Mouse (Mus musculus): ENCODE data around the gene Myom1. TPM values are rescaled to one million over a fixed set of nuclear protein-coding genes. Genes with fewer than 3 reads are reported as not detected.

Gene Myom1
- total RNA-seq, 2 experiments from 2014 or later, result 1,013 to 1,104 TPM

DNA sequence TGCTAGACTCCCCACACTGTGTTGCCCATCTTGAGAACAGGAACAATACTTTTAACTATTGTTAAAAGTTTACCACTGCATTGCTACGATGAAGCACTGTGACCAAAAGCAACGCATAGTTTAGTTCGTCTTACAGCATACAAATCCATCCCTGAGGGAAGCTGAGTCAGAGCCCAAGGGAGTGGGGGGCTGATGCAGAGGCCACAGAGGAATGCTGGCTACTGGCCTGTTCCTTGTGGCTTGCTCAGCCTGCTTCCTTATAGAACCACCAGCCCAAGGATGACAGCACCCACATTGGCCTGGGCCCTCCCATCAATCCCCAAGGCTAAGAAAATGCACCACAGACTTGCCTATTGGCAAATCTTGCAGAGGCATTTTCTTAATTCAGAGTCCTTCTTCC, 56.8 kb downstream of the Myom1 start:
- DNase-seq, result no peak

DNA sequence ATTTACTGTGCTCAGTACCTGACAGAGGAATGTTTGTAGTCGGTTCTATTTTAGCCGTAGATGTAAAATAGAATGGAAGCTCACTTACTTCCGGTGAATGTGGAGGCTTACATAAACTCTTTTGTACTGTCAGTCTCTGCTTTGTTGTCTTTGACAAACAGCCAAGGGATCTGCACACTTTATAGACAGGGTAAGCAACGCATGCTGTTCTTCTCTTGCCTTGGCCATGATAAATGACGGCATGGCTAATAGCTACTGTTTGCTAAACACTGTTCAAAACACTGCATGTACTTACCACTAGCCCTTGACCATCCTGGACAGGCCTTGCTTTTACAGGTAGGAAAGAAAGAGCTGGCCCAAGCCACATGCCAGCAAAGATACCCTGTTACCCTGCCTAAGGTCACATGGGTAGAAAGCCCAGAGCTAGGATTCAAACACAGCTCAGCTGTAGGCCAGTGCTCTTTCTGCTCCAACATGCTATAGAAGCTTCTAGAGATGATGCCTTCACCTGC, 59.7 kb downstream of the Myom1 start:
- DNase-seq, result no peak

DNA sequence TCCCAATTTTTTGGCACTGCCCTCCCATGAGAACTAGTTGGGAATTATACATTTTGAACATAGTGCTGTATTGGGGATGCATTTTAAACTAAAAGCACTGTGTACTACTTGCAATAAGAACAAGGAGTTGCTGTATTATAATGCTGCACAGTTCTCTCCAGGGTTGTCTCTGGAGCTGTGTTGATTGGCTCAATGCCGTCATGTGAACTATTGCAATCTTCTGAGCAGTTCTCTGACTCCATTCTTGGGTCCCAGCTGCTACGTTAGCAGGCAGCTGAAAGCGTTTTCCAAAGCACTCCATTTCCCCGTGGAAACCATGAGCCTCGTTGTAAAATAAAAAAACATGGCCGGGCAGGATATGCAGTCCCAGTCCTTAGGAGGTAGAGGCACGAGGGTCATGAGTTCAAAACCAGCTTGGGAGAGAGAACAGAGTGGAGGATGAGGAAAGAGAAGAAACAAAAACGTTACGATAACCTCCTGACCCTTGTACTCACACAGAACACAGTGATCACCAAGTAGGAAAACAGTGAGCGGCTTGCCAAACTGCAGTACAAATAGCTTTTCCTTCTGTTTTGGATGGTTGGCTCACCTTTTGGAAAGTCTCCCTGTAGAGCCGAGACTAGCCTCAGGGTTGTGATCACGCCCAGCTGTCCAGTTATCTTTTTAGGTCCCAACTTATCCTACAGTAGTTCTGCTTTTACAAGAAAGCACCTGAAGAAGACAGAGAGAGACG, 60.6 kb downstream of the Myom1 start:
- DNase-seq, result no peak

DNA sequence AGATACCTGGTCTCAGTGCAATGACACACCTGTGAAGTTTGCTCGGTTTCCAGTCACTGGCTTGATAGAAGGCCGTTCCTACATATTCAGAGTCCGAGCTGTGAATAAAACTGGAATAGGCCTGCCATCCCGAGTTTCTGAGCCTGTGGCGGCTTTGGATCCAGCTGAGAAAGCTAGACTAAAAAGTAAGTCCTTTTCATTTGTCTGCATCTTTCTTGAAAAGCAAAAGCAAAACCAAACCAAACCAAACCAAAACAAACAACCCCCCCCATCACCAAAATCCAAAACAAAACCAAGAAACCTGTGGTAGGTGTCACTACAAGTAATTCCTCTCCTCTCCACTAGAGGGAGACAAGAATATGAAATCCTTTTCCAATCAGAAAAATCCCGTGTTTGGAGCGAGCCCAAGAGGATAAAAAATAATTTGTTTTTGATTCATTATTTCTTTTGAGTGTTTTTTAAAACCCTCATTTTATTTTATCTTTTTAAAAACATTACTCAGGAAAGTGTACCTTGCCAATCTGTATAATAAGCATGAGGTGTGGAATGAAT, 62.1 kb downstream of the Myom1 start:
- DNase-seq, result no peak

DNA sequence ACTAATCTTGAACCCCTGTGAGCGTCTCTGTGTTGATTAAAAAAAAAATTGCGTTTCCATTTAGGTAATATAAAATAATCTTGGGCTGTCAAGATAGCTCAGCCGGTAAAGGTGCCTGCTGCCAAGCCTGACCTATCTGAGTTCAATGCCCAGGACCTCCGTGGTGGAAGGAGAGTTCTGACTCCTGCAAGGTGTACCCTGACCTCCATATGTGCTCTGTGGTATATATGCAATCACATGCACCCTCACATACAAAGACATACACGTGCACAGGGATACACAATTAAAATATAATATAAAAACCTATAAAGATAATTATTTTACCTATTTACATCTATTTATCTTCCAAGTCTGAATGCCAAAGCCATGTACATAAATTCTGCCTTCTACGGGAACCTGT, 62.7 kb downstream of the Myom1 start:
- DNase-seq, result no peak

DNA sequence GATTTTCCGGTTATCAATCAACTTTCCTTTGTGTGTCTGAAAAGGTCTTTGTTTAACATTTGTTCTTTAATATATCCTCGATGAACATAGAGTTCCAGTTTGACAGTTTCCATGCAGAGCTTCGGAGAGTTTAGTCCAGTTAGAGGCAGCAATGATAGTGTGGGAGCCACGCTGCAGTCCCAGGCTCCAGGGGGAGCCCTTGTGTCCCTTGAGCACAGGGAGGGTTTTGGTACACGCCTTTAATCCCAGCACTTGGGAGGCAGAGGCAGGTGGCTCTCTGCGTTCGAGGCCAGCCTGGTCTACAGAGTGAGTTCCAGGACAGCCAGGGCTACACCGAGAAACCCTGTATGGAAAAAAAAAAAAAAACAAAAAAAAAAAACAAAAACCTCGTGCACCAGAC, 66.7 kb downstream of the Myom1 start:
- no peak for DNase-seq

DNA sequence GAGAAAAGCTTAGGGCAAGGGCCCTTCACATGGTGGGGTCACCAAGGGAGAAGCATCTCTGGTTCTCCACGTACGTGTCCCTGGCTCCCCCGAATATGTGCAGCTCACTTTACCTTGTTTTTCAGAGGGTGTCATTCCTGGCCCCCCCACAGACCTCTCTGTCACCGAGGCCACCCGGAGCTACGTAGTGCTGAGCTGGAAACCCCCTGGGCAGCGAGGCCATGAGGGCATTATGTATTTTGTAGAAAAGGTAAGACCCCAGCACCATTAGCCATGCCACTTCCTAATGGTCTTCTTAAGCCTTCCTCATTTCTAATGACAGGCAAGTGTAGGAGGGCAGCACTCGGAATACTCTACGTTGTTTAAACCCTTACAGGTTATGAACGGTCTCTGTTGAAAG, 69.5 kb downstream of the Myom1 start:
- DNase-seq, result no peak

DNA sequence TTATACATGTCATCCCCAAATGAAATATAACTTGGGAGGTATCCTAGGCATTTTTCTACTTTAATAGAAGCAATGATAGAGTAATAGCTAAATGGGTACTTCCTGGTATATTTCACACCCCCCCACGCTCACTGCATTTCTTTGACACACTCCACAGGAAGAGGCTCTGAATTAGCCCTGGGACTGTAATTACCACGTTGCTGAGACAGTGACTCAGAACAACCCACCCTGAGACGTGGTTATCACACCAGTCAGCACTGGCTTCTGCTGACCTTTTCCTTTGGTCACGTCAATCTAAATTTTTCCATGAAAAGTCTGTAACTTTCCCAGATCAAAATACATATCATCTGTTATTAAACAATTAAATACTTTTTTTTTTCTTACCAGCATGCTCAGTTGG, 72.0 kb downstream of the Myom1 start:
- no peak for DNase-seq

DNA sequence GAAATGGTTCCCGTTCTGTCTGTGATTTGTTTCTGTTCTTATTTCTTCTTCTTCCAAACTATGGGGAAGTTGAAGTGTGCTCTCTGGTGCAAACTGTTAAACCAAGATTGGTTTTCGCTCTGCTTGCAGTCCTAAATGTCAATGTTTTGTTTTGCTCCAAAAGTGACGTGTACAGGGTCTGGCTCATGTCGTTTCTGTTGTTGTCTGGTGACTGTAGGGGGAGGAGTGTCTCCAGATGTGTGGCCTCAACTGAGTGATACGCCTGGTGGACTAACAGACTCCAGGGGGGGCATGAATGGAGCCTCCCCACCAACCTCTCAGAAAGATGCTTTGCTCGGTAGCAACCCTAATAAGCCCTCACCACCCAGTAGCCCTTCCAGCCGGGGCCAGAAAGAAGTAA, 79.6 kb downstream of the Myom1 start:
- DNase-seq, result no peak

DNA sequence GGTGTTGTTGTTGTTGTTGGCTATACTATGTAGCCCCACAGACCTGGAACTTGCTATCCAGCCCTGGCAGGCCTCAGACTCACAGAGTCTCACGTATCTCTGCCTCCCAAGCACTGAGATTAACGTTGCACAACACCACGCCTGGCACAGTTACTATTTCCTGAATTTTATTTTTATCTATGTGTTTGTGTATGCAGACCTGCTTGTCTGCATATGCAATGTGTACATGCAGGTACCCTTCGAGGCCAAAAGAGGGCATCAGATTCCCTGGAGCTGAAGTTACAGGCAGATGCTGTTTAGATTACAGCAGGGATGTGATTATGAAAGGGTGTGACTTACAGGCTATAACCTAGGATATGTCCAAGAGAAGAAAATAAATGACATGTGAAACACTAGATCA, 84.5 kb downstream of the Myom1 start:
- DNase-seq, result no peak

DNA sequence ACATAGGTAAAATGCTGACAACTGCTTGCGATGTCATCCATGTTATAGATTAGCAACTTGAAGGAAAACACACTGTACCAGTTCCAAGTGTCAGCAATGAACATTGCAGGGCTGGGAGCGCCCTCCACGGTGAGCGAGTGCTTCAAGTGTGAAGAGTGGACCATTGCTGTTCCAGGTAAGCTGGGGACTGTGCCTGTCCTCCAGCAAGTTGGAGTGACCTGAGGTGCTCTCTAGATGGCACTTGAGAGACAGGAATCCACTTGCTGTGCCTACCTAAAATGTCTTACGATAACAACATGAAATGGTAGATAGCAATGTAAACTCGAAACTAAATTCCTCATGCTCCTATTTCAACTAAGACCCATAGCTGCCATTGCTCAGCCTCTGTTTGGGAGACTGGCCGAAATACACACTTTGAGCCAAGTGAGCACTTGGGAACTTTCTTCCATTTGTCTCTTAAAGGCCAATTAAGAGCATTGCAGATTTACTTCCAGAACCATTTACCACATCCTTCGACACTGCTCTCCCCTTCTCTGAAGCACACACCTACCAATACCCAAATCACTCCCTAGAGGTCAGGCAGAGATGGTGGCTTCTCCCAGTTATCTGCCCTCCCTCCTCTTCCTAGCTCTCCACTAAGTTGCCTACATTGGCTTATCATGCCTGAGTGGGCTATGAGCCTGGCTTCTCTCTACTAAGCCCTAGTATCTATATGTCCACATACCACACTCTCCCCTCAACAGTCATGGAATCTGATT, 85.1 kb downstream of the Myom1 start:
- DNase-seq, result no peak

DNA sequence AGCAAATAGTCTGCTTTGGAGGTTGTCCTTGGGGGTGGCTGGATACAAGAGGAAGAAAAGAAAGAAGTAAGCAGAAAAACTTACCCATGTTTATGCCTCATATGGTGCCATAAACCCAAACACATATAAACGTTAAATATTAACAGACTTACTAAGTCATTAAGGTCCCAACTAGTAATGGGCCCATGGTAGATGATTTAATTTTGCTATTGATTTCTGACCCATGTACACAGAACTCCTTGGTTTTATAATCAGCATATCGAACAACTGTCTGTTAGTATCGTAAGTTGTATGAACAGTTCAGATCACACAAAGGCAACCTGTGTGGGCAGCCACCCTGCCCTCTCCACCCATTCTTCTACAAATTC, 85.7 kb downstream of the Myom1 start:
- no peak for DNase-seq

DNA sequence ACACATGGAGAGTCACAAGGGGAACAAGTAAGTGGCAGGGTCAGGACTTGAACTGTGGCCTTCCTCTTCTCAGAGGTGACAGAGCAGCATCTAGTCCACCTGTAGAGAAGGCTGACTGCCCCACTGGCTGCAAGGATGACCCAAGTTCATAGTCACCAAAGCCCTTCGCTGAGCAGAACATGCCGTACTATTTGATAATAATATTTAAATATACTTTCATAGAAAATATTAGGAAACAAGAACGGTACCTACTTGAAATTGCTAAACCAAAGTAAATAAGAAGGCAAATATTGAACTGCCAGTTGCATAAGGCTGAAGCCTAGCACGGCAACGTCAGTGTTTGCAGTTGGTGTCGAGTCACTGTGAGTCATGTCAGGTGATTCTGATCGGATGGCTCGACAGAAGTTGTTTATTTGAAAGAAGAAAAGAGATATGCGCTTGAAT, 86.6 kb downstream of the Myom1 start:
- no peak for DNase-seq

DNA sequence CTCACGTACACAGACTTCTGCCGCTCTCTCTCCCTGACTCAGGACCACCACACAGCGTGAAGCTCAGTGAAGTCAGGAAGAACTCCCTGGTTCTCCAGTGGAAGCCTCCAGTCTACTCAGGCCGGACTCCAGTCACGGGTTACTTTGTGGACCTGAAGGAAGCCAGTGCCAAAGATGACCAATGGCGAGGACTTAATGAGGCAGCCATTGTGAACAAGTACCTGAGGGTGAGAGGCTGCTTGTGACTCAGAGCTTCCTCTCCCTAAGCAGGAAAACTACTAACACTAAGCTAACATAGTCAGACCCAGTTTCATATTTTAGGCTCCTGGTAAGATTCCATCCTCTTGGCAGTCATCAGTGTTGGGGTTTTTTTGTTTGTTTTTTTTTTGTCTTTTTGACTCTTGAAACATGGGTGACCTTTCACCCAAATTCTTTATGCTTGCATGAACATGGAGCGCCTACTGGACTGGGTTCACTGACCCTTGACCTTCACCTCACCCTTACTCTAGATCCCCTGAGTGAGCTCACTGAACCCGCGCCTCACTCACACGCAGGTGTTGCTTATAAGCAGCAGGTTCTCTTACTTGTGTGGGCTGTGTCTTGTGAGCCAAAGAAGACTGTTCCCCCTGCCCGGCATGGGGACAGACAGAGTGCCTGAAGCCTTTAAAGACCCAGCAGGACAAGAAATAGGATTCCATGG, 87.5 kb downstream of the Myom1 start:
- no peak for DNase-seq

DNA sequence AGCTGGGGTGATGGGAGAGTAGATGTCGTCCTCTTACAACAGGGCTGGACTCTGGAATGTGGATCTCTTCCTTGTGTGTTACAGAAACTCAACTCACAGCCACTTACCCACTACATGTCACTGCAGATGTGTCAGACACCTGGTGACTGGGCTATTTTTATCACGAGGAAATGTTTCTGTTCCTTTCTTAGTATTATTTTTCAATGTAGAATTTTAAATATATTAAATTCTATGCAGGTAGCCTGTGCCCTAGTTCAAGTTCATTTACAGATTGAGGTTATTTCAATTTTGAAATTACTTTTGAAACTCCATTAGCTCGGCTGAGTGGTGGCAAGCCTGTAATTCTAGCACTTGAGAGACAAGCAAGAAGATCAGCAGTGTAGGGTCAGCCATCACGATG, 88.6 kb downstream of the Myom1 start:
- no peak for DNase-seq

DNA sequence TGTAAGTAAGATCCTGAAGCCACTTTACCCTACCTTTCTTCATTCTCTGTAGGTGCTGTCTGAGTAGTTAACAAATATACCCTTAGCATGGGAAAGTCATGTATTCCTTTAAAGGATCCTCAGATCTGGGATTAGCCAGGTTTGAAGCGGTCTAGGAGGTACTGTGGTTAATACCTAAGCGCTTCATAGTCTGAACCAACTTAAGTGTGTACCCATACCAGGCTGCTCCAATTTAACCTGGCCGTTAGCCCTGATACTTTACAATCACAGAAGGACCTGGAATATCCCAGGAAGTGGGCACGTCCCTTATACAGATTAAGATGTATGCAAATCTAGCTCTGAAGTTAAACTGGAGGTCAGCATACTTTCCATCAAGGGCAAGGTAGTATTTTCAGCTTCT, 89.9 kb downstream of the Myom1 start:
- no peak for DNase-seq

DNA sequence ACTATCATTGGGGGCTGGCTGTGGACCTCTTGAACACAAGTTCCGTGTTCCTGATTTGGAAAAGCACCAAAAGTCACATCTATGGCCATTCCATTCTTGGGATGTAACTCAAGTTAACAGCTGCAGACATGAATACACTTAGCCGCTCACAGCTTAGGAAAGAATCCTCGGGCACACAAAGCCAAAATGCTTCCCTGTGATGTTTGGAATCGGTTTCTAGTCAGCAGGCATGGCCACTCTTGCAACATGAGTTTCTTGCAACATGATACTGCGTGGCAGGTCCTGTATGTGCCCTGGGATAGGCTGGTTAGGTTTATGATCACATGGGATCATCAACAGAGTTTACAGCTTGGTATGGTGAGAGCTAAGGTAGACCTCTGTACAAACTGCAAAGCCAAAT, 91.4 kb downstream of the Myom1 start:
- DNase-seq, result no peak

DNA sequence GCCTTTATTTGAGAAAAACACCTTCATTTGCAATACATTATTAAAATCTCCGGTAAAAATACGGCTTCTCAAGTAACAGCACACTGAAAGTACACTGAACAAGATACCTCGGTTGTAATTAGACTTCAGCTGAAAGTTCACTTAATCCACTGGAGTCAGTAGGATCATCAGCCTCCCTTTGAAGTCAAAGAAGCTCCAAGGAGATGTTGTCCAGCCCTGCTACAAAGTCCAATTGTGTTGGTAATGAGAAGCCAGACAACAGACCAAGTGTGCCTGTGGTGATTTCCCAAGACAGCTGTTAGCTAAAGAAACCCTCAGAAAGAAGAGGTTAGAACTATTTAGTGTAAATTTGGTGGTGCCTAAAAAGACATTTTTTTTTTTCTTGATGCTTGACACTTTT, 92.0 kb downstream of the Myom1 start:
- no peak for DNase-seq

DNA sequence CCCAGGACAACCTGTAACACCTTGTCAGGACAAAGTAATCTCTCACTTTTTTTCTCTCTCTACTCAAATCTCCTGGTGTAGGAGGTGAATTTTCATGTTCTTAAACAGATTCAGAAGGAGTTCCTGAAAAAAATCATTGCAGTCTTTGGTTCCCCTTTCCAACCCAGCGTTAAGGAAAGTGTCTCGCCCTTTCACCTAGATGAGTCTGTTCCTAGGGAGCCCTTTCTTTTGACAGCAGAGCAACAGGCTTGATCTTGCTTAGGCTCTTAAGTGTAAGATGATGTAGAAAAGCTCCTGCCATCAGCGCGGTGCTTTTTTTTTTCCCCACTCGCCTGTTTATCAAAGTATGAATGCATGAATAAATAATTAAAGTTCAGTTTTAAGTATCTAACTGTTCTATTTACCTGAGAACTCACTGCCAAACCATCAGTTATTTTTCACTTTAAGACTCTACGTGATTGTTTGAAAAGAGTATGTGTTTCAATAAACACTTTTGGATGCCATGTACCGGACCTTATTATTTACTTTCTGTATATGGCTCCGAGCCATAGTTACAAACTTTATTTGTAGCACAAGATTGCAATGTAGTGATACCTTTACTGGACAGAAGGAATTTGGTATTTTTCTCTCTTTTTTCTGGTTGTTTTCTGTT, 94.2 kb downstream of the Myom1 start:
- DNase-seq, result no peak

DNA sequence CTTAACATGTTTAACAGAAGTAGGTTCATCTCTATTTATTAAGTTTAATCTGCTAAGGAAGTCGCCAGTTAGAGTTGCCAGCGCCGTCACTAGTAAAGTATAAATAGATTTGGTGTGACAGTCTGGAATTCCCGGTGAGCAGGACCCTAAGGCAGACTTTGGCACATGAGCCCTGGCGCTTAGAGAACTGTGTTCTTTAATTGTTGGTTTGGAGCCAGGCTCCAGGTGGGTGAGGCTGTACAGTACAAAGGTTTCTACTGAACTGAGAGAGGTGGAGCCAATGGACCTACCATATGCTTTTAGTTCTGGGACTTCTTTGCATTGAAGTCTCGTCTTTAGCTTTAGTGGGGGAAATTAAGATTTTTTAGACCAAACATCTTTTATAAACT, 94.8 kb downstream of the Myom1 start:
- no peak for DNase-seq

DNA sequence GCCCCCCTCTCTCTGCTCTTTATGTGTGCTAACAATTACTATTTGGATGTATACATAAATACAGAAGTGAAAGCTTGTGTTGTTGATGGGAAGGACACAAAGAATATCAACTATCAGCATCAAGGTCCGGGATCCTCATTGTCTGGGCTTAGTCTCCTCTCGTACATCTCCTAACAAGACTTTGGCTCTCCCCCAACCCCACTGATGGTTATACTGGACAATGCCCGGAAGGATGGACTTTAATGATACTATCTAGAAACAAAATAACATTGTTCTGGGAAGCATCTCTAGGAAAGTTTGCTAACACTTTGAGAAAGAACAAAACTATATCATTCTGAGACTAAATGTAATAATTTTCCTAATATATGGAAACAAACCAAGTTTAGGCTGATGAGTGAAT, 96.2 kb downstream of the Myom1 start:
- no peak for DNase-seq
